Mouse (Mus musculus): ENCODE results near the gene Olfml2a. TPM values are rescaled to one million over a fixed set of nuclear protein-coding genes. Genes with fewer than 3 reads are reported as not detected.

Gene Olfml2a
- total and polyA plus RNA-seq, 3 experiments = 0.05 TPM; not detected in 2

GRCm38 (mm10) chr2:38925171-38926080, 6.4 kb upstream of the Olfml2a start:
- no peak for ATAC-seq (ENCODE audit: extremely low read depth, insufficient number of reproducible peaks, low FRiP score, poor library complexity, severe bottlenecking)

GRCm38 (mm10) chr2:38926145-38926891, 5.5 kb upstream of the Olfml2a start:
- DNase-seq (ENCODE audit: low spot score) (peak; percentile 89), ATAC-seq (ENCODE audit: extremely low read depth, insufficient number of reproducible peaks, low FRiP score, poor library complexity, severe bottlenecking) (peak; percentile 98)
- TF ChIP-seq TAL1 (conservative IDR thresholded peaks at IDR 0.05; ENCODE audit: low read depth, low read length) (no peak), GATA1 (IDR thresholded peaks at IDR 0.05; ENCODE audit: borderline replicate concordance, low read length) (no peak), GATA2 (IDR thresholded peaks at IDR 0.05; ENCODE audit: borderline replicate concordance, low read depth, low read length) (no peak), CTCF (IDR thresholded peaks at IDR 0.05; ENCODE audit: low read depth, low read length) (no peak), POLR2AphosphoS5 (IDR thresholded peaks at IDR 0.05; ENCODE audit: insufficient replicate concordance, low read depth, low read length) (no peak)
- Histone ChIP-seq H3K9me3 (replicated peaks) (no peaks in the 10 kb centered on the region), H3K4me3 (ENCODE audit: low read depth, low read length) (peak overlapping the region; percentile 89), H3K27me3 (ENCODE audit: insufficient read depth, low read length) (peaks cover 36% of the 10 kb centered on the region), H3K36me3 (replicated peaks) (no peaks in the 10 kb centered on the region), H3K4me1 (ENCODE audit: insufficient read depth, low read depth, low read length) (peaks cover 16% of the 10 kb centered on the region)

More at GRCm38 (mm10) chr2:38925171-38926080, 6.4 kb upstream of the Olfml2a start:
- peak; percentile 29 for DNase-seq (ENCODE audit: low spot score)
- Histone ChIP-seq H3K27me3 (ENCODE audit: insufficient read depth, low read length) (peaks cover 29% of the 10 kb centered on the region), H3K4me3 (ENCODE audit: low read depth, low read length) (peak overlapping the region; percentile 89), H3K4me1 (ENCODE audit: insufficient read depth, low read depth, low read length) (peaks cover 16% of the 10 kb centered on the region), H3K9me3 (replicated peaks) (no peaks in the 10 kb centered on the region), H3K36me3 (replicated peaks) (no peaks in the 10 kb centered on the region)
- TF ChIP-seq GATA2 (IDR thresholded peaks at IDR 0.05; ENCODE audit: borderline replicate concordance, low read depth, low read length) (no peak), TAL1 (conservative IDR thresholded peaks at IDR 0.05; ENCODE audit: low read depth, low read length) (no peak), CTCF (IDR thresholded peaks at IDR 0.05; ENCODE audit: low read depth, low read length) (no peak), GATA1 (IDR thresholded peaks at IDR 0.05; ENCODE audit: borderline replicate concordance, low read length) (no peak), POLR2AphosphoS5 (IDR thresholded peaks at IDR 0.05; ENCODE audit: insufficient replicate concordance, low read depth, low read length) (no peak)

GRCm38 (mm10) chr2:38927115-38927979, 4.4 kb upstream of the Olfml2a start, which contains the start of gene Nr6a1:
Gene Nr6a1, minus strand, starts transcription at chr2:38927688.
- Histone ChIP-seq H3K36me3 (replicated peaks) (no peaks in the 10 kb centered on the region), H3K4me3 (ENCODE audit: low read depth, low read length) (peak within 1 kb of the TSS; percentile 64), H3K4me1 (ENCODE audit: insufficient read depth, low read depth, low read length) (peaks cover 25% of the 10 kb centered on the region), H3K9me3 (replicated peaks) (no peaks in the 10 kb centered on the region), H3K27me3 (ENCODE audit: insufficient read depth, low read length) (peaks cover 46% of the 10 kb centered on the region)
- no peak for ATAC-seq (ENCODE audit: extremely low read depth, insufficient number of reproducible peaks, low FRiP score, poor library complexity, severe bottlenecking)
- peak; percentile 72 for DNase-seq (ENCODE audit: low spot score)
- TF ChIP-seq GATA1 (IDR thresholded peaks at IDR 0.05; ENCODE audit: borderline replicate concordance, low read length) (no peak), CTCF (IDR thresholded peaks at IDR 0.05; ENCODE audit: low read depth, low read length) (peak; percentile 62; the same call in 1 of the 2 replicates), TAL1 (conservative IDR thresholded peaks at IDR 0.05; ENCODE audit: low read depth, low read length) (no peak), GATA2 (IDR thresholded peaks at IDR 0.05; ENCODE audit: borderline replicate concordance, low read depth, low read length) (no peak), POLR2AphosphoS5 (IDR thresholded peaks at IDR 0.05; ENCODE audit: insufficient replicate concordance, low read depth, low read length) (no peak)

GRCm38 (mm10) chr2:38930269-38930668, 1.5 kb upstream of the Olfml2a start:
- Histone ChIP-seq H3K36me3 (replicated peaks) (no peaks in the 10 kb centered on the region), H3K4me1 (ENCODE audit: insufficient read depth, low read depth, low read length) (peaks cover 20% of the 10 kb centered on the region), H3K4me3 (ENCODE audit: low read depth, low read length) (no peak overlapping the region), H3K27me3 (ENCODE audit: insufficient read depth, low read length) (peaks cover 53% of the 10 kb centered on the region), H3K9me3 (replicated peaks) (no peaks in the 10 kb centered on the region)
- TF ChIP-seq POLR2AphosphoS5 (IDR thresholded peaks at IDR 0.05; ENCODE audit: insufficient replicate concordance, low read depth, low read length) (no peak), CTCF (IDR thresholded peaks at IDR 0.05; ENCODE audit: low read depth, low read length) (no peak), GATA1 (IDR thresholded peaks at IDR 0.05; ENCODE audit: borderline replicate concordance, low read length) (no peak), TAL1 (conservative IDR thresholded peaks at IDR 0.05; ENCODE audit: low read depth, low read length) (no peak), GATA2 (IDR thresholded peaks at IDR 0.05; ENCODE audit: borderline replicate concordance, low read depth, low read length) (no peak)
- no peak for DNase-seq (ENCODE audit: low spot score)
- no peak for ATAC-seq (ENCODE audit: extremely low read depth, insufficient number of reproducible peaks, low FRiP score, poor library complexity, severe bottlenecking)

- no peak for ATAC-seq (ENCODE audit: extremely low read depth, insufficient number of reproducible peaks, low FRiP score, poor library complexity, severe bottlenecking)
- TF ChIP-seq POLR2AphosphoS5 (IDR thresholded peaks at IDR 0.05; ENCODE audit: insufficient replicate concordance, low read depth, low read length) = no peak
- TF ChIP-seq CTCF (IDR thresholded peaks at IDR 0.05; ENCODE audit: low read depth, low read length) = no peak
- no peak for TF ChIP-seq GATA1 (IDR thresholded peaks at IDR 0.05; ENCODE audit: borderline replicate concordance, low read length)
- no peak for TF ChIP-seq GATA2 (IDR thresholded peaks at IDR 0.05; ENCODE audit: borderline replicate concordance, low read depth, low read length)
- no peak for TF ChIP-seq TAL1 (conservative IDR thresholded peaks at IDR 0.05; ENCODE audit: low read depth, low read length)
- DNase-seq (ENCODE audit: low spot score) = no peak
- H3K4me1 ChIP-seq (ENCODE audit: insufficient read depth, low read depth, low read length) = peaks cover 9% of the 10 kb centered on the region; the same call in 1 of the 2 replicates
- no peak overlapping the region for H3K4me3 ChIP-seq (ENCODE audit: low read depth, low read length)
- H3K36me3 ChIP-seq (replicated peaks) = no peaks in the 10 kb centered on the region
- peaks cover 60% of the 10 kb centered on the region for H3K27me3 ChIP-seq (ENCODE audit: insufficient read depth, low read length)
- no peaks in the 10 kb centered on the region for H3K9me3 ChIP-seq (replicated peaks)
These were observed 2.2 kb downstream of the Olfml2a start for GRCm38 (mm10) chr2:38933931-38934330.

All from G1E (cell line).